Mouse (Mus musculus) CH12F3 (cell line): ENCODE data around the gene Hadha.

Experiments
- in situ Hi-C: fragments of 300-500 bp; cut with MboI; formaldehyde crosslinking; loops from 2 replicates; pipeline ENCODE4 v1.14.3; 2020; ENCODE audit warnings: low sequenced_read_pairs

The Hadha gene

GRCm38 (mm10) chr5:30154474-30155394 lies at the start of gene Hadha, which contains the start of gene Hadhb:
Gene Hadha, minus strand, starts transcription at chr5:30155162.
Gene Hadhb, plus strand, starts transcription at chr5:30155248.
- in situ Hi-C loops: no loop called here

DNA sequence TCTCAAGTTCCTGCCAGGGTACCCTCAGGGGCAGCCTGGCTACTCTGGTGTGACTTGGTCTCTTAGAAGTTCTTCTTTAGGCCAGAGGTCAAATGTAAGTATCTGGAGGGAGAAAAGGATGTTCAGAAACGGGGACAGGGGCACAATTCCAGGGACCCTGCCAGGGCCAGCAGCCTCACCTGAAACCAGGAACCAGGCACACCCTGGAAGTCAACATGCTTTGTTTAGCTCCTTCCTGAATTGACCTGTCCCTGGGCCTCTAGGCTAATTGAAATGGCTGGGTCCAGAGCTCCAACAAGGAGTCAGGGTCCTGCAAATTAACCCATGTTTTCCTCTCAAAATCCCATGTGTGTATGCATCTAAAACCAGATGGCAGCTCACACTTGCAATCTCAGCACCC lies 49.5 kb upstream of the Hadha start:
- in situ Hi-C loops: no loop called here

DNA sequence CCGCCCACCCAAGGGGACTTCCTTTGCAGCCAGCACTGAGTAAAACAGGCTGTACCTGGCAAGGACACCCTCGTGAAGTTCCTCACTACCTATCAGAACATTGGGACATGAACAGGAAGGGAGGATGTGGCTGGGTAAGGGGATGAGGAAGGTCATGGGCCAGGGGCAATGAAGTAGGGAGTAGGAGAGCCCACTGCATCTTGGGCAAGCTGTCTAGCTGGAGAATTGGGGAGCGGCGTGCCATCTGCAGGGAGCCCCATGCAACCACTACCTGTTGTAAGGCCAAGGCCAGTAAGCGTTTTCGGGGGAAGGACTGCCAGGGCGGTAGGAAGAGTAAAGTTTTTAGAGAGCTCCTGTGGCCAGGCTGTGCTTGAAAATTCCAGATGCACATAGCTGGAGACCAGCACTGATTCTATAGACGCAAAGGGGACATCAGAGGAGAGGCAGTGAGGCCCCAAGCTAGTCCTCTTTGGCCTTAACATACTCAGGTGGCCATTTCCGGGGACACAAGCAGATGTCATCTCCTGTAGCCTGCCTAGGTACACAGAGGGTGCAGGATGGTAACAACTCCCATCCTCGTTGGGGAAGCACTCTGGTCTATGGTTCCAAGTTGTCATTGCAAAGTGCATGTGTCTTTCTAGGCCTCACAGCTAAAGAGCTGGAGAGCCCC lies 48.4 kb upstream of the Hadha start:
- in situ Hi-C loops: no loop called here

DNA sequence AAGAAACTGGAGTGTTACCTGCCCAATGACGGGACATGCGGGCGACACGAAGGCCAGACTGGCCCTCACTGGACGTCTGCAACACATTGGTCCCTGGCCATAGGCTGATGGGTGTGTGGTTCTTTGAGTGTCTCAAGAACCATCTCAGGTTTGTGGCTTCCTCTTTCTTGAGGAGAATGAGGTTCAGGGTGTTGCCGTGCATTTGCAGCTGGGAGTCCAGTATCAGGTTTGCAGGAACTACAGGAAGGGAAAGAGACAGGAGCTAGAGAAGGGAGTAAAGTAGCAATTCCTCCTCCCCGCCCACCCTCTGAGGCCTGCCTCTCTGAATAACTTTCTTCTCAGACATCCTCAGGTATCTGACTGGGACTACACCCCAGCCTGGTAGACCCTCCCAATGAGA lies 47.3 kb upstream of the Hadha start:
- in situ Hi-C loops: no loop called here

GRCm38 (mm10) chr5:30201521-30201920 lies 46.6 kb upstream of the Hadha start:
- in situ Hi-C loops: no loop called here

DNA sequence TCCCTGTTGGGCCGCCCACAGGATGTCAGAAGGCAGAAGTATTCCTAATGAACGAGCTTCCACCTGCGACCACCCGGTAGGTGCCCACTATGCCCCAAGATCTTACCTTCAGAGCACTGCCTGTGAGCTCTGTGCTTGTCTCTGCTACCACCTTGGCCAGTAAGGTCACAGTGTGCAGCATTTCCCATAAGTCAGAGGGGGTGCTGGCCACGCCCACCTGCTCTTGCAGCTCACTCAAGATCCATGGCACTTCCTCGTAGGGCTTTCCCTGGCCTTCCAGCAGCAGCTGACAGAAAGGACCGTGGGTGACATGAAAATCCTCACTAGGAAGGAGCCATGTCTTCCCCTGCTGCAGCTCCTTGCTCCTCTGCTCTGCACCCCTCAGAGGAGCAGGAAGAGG lies 43.3 kb upstream of the Hadha start:
- in situ Hi-C loops: no loop called here

DNA sequence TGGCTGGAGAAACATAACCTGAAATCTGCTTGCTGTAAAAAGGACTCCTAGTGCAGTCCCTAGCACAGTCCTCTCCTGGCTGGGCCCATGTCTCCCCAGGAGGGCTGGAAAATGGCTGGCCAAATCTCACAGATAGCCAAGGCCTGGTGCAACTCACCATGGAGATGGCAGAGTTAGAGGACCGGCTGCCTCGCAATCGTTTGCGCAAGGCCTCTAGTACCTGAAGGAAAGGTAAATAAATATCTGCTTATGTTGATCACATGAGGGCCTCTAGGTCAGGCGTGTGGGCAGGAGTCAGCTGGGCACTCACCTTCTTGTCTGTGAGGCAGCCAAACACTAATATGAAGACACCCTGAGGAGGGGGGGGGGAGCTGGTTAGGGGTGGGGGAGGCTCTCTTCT lies 40.4 kb upstream of the Hadha start:
- in situ Hi-C loops: no loop called here

DNA sequence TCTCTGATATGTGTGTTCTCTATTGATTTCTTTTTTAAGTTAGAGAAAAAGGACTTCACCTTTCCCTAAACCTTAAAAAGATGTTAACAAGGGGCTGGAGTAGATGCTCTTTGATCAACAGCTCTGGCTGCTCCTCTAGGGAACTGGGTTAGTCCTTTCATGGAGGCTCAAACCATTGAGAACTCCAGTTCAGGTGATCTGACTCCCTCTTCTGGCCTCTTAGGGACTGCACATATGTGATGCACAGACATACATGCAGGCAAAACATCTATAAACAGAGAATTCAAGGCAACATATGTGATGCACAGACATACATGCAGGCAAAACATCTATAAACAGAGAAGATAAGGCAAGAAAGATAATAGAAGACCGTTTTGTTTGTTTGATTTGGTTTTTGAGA lies 37.5 kb upstream of the Hadha start:
- in situ Hi-C loops: no loop called here

- in situ Hi-C loops: no loop called here
Observed at GRCm38 (mm10) chr5:30187687-30188485, 32.9 kb upstream of the Hadha start.

DNA sequence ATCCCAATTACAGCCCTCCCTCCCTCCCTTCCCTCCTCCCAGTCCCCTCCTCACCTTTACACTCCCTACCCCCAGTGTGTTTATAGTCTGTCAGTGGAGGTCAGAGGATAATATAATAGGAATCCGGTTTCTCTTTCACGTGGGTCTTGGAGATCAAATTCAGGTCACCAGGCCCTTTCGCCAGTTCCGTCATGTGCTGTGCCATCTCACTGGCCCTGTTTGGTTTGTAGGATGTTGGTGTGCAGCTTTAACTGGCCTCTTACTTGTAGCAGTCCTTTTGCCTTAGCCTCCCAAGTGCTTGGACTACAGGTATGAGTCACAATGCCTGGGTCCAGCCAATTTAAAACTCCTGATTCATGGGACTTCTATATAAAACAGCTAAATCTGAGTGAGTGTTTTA lies 20.8 kb upstream of the Hadha start:
- in situ Hi-C loops: no loop called here

DNA sequence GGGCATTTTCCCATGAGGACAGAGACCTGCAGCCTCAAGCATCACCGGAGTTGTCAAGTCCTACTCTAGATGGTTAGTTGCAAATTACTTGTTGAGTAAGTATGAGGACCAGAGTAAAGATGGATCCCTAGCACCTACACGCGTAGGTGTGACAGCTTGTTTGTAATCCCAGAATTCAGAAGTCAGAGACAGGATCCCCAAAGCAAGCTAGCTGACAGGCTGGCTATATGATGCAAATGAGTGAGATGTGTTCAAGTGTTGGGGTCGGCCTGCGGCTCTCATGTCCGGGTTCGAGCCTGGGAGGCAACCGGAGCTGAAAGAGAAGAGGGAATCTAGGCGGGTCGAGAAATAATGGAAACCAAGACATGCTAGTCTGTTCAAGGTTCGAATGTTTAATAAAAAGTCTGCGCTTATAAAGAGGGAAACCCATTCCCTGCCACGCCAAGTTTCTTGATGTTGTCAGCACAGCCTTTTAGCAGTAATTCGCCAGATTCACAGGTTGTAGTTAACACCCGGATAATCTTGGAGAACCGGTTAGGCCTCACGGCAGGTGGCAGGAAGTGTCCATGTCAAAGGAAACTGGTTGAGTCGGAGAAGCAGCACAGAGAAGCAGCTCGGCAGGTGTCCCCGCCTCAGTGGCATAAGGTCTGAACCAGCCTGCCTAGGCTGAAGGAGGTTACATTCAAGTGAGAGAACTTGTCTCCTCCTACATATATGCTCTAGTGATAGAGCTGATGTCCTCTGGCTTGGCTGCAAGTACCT lies 18.1 kb upstream of the Hadha start:
- in situ Hi-C loops: no loop called here

DNA sequence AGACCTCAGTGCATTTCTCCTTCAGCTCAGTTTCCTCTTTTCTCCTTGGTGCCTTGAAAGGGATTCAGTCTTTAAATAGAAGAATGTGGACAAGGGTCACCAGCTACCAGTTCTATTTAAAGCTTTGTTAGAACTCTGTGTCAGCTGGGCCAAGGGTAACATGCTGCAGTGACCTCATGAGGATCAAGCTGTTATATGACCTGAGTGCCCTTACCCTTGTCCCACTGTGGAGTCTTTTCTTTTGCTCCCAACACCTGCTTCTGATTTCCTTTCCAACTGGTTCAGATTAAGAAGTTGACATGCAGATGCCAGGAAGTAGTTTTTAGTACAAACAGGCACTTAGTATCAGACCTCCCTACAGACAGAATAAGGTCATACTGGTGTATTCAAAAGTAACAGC lies 17.2 kb upstream of the Hadha start:
- in situ Hi-C loops: no loop called here

GRCm38 (mm10) chr5:30170303-30170940 lies 15.5 kb upstream of the Hadha start:
- in situ Hi-C loops: no loop called here

DNA sequence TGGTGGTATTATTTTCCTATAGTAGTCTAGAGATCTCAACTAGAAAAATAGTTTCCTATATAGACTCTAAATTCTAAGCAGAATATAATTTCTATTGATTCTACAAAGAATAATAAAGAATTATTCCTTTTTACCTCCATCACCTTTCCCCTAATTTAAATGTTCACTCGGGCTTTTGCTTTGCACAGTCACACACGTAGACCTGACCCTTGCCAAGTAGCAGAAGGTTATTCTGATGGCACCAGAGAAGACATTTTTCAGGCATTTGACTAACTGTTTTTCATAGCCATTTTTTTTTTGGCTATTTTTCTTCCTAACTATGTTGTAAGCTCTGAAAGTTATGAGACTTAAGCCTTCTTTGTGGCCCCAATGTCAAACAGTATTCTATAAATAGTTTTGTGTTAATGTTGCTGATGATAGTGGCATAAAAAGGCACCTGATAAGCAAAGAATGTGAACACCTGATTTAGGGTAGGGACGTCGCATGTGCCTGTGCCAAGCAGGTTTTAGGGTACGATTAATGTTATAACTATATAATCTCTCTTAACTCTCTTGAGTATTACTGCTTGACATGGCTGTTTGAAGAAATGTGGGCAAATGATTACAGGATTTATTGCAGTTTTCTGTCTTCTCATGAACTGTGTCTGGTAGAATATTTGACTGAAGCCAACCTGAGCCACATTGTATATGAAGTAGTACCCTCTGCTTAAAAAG lies 10.4 kb upstream of the Hadha start:
- in situ Hi-C loops: no loop called here

GRCm38 (mm10) chr5:30162339-30162738 lies 7.4 kb upstream of the Hadha start:
- in situ Hi-C loops: no loop called here

GRCm38 (mm10) chr5:30161836-30162235 lies 6.9 kb upstream of the Hadha start:
- in situ Hi-C loops: no loop called here

DNA sequence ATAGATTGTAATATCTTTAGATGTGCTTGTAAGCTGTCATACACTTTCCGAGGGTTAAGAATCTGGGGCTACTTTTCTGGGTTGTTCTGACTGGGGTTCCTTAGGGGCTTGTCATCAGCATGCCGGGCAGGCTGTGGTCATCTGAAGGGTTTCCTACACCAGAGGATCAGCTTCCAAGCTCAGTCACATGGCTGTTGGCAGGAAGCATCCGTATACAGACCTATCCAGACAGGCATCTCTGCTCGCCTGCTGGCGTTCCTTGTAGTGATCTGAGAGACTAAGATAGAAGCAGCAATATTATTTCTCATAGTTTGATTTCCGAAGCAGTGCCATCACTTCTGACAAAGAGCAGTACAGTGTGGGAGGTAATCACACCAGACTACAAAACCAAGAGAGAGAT lies 4.6 kb upstream of the Hadha start:
- in situ Hi-C loops: no loop called here

GRCm38 (mm10) chr5:30155821-30156629 lies 1.1 kb upstream of the Hadha start:
- in situ Hi-C loops: no loop called here

GRCm38 (mm10) chr5:30155395-30155792 lies 432 bp upstream of the Hadha start:
- in situ Hi-C loops: no loop called here
